Mouse (Mus musculus) effector memory CD4-positive, alpha-beta T cell, adult 7 months (primary cell): ENCODE data around the gene Scgb1b29. TPM values are rescaled to one million over a fixed set of nuclear protein-coding genes. Genes with fewer than 3 reads are reported as not detected.

Source experiments
- polyA plus RNA-seq: library from polyadenylated mRNA; unstranded; fragments of 100-300 nt; shearing (Covaris generic); gene quantifications from one replicate; pipeline ENCODE4 v1.2.1, GENCODE M21; 2017

The Scgb1b29 gene
- not detected for polyA plus RNA-seq

DNA sequence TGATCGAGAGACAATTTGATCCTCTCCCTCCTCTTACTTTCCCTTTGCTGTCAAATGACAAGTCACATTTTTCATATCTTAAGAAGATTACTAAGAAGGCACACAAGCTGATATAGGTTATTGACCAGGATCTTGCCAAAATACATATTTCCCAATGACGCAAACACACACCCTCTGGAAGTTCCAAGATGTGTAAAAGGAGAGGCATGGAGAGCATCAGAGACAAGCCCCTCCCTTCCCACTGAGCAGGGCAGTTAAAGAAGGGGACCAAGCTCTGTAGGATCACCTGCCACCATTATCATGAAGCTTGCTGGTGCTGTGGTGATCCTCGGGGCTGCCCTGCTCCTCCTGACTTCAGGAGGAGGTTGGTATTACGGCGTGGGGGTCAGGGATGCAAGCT is at the start of gene Scgb1b29:
Scgb1b29 (plus strand) TSS at position 301 of the 400 bp plus-strand sequence.

Other genes starting within 250 kb of the Scgb1b29 start
- gene Scgb2b11, start 230.4 kb upstream of the Scgb1b29 start, polyA plus RNA-seq, result not detected
- gene Scgb1b11, start 218.7 kb upstream of the Scgb1b29 start, polyA plus RNA-seq, result not detected
- not detected for gene Scgb2b12, start 114.3 kb upstream of the Scgb1b29 start, polyA plus RNA-seq
- gene Scgb1b12, start 107.4 kb upstream of the Scgb1b29 start, polyA plus RNA-seq, result not detected